Mouse (Mus musculus): ENCODE results near the gene Srsf12.
A peak's percentile ranks its signal among the peaks of the same experiment; 100 is the strongest.

The Srsf12 gene

GRCm38 (mm10) chr4:33208881-33209841, at the start of gene Srsf12:
TSS of gene Srsf12 (plus strand) at chr4:33208991.
- peak; percentile 23 for DNase-seq (ENCODE audit: low spot score)

- DNase-seq (ENCODE audit: low spot score): no peak
Observed at GRCm38 (mm10) chr4:33183477-33183876, 25.3 kb upstream of the Srsf12 start.

GRCm38 (mm10) chr4:33188164-33188563, 20.6 kb upstream of the Srsf12 start:
- peak; percentile 59 for DNase-seq (ENCODE audit: low spot score)

- DNase-seq (ENCODE audit: low spot score): peak; percentile 86
Observed at GRCm38 (mm10) chr4:33188781-33189734, 19.7 kb upstream of the Srsf12 start.

- DNase-seq (ENCODE audit: low spot score): no peak
Observed at GRCm38 (mm10) chr4:33189735-33190036, 19.1 kb upstream of the Srsf12 start, which contains the start of gene Pm20d2. TSS of gene Pm20d2 (minus strand) at chr4:33189737.

GRCm38 (mm10) chr4:33198117-33198516, 10.7 kb upstream of the Srsf12 start:
- no peak for DNase-seq (ENCODE audit: low spot score)

- DNase-seq (ENCODE audit: low spot score): no peak
Observed at GRCm38 (mm10) chr4:33204682-33205081, 4.1 kb upstream of the Srsf12 start.

GRCm38 (mm10) chr4:33207551-33207950, 1.2 kb upstream of the Srsf12 start:
- no peak for DNase-seq (ENCODE audit: low spot score)

- no peak for DNase-seq (ENCODE audit: low spot score)
Observed at GRCm38 (mm10) chr4:33221847-33222246, 13.1 kb downstream of the Srsf12 start.

GRCm38 (mm10) chr4:33224003-33224675, 15.3 kb downstream of the Srsf12 start:
- no peak for DNase-seq (ENCODE audit: low spot score)

GRCm38 (mm10) chr4:33227164-33227563, 18.4 kb downstream of the Srsf12 start:
- DNase-seq (ENCODE audit: low spot score): no peak

- no peak for DNase-seq (ENCODE audit: low spot score)
Observed at GRCm38 (mm10) chr4:33229639-33230038, 20.8 kb downstream of the Srsf12 start.

- no peak for DNase-seq (ENCODE audit: low spot score)
Observed at GRCm38 (mm10) chr4:33230881-33231280, 22.1 kb downstream of the Srsf12 start.

- DNase-seq (ENCODE audit: low spot score): no peak
Observed at GRCm38 (mm10) chr4:33242536-33242935, 33.7 kb downstream of the Srsf12 start.

GRCm38 (mm10) chr4:33243016-33243758, 34.4 kb downstream of the Srsf12 start:
- no peak for DNase-seq (ENCODE audit: low spot score)

GRCm38 (mm10) chr4:33243921-33244320, 35.1 kb downstream of the Srsf12 start:
- no peak for DNase-seq (ENCODE audit: low spot score)

- no peak for DNase-seq (ENCODE audit: low spot score)
Observed at GRCm38 (mm10) chr4:33245853-33246395, 37.1 kb downstream of the Srsf12 start.

- peak; percentile 99 for DNase-seq (ENCODE audit: low spot score)
Observed at GRCm38 (mm10) chr4:33247479-33248053, 38.8 kb downstream of the Srsf12 start.

- DNase-seq (ENCODE audit: low spot score): peak; percentile 98
Observed at GRCm38 (mm10) chr4:33248062-33248889, 39.5 kb downstream of the Srsf12 start.

- no peak for DNase-seq (ENCODE audit: low spot score)
Observed at GRCm38 (mm10) chr4:33248915-33249314, 40.1 kb downstream of the Srsf12 start.

All from testis, postnatal 14 days (tissue).